Mouse (Mus musculus) heart, embryonic 14.5 days (tissue): ENCODE results near the gene Stxbp5. TPM values are rescaled to one million over a fixed set of nuclear protein-coding genes. Genes with fewer than 3 reads are reported as not detected.

Source experiments
- ATAC-seq: fragments of 200-750 bp; cut with Nextera tagmentation; 2 replicates; pipeline ENCODE4 v1.8.0; 2017; ENCODE audit warnings: low read depth, moderate TSS enrichment; ENCODE audit not compliant: insufficient number of reproducible peaks, insufficient read depth, low FRiP score
- H3K27ac ChIP-seq, 2 experiments: fragments of 200-500 bp in 1 of 2; fragments of 300-500 bp in 1 of 2; sonication (generic) in 1 of 2; replicated peaks in 1 of 2; 2 replicates each; pipeline ENCODE4 v1.5.1; 2012 to 2014; ENCODE audit warnings: low read depth in 2 of 2, low read length in 2 of 2, control low read depth in 1 of 2, mild to moderate bottlenecking in 1 of 2, mixed read lengths in 1 of 2; ENCODE audit not compliant: control insufficient read depth in 1 of 2, insufficient read depth in 1 of 2
- H3K27me3 ChIP-seq: fragments of 300-500 bp; sonication (generic); 2 replicates; pipeline ENCODE4 v1.6.1; 2014; ENCODE audit warnings: mild to moderate bottlenecking, low read length, control low read depth; ENCODE audit not compliant: control insufficient read depth, insufficient read depth
- H3K36me3 ChIP-seq: fragments of 300-500 bp; sonication (generic); 2 replicates; pipeline ENCODE4 v1.6.1; 2014; ENCODE audit warnings: mild to moderate bottlenecking, control low read depth, low read length, mixed read lengths; ENCODE audit not compliant: control insufficient read depth, insufficient read depth
- H3K4me1 ChIP-seq, 2 experiments: fragments of 200-500 bp in 1 of 2; fragments of 300-500 bp in 1 of 2; sonication (generic) in 1 of 2; 2 replicates each; pipeline ENCODE4 v1.6.1; 2012 to 2014; ENCODE audit warnings: low read length in 2 of 2, control low read depth in 1 of 2, mixed read lengths in 1 of 2; ENCODE audit not compliant: control insufficient read depth in 2 of 2, insufficient read depth in 2 of 2
- H3K4me2 ChIP-seq: fragments of 300-500 bp; sonication (generic); 2 replicates; pipeline ENCODE4 v1.6.1; 2014; ENCODE audit warnings: mild to moderate bottlenecking, low read length
- H3K4me3 ChIP-seq, 2 experiments: fragments of 200-500 bp in 1 of 2; fragments of 300-500 bp in 1 of 2; sonication (generic) in 1 of 2; 2 replicates each; pipeline ENCODE4 v1.5.1; 2012 to 2014; ENCODE audit warnings: low read length in 2 of 2, mild to moderate bottlenecking in 2 of 2, control low read depth in 1 of 2, low read depth in 1 of 2, moderate library complexity in 1 of 2; ENCODE audit not compliant: control insufficient read depth in 1 of 2, insufficient read depth in 1 of 2
- H3K9ac ChIP-seq: fragments of 300-500 bp; sonication (generic); 2 replicates; pipeline ENCODE4 v1.6.1; 2014; ENCODE audit warnings: mild to moderate bottlenecking, low read length
- H3K9me3 ChIP-seq: fragments of 300-500 bp; sonication (generic); 2 replicates; pipeline ENCODE4 v1.6.1; 2016; ENCODE audit warnings: low read length, control low read depth; ENCODE audit not compliant: control insufficient read depth
- WGBS: fragments of 180-500 bp; shearing (Covaris S2); extraction: QIAGEN DNeasy Blood & Tissue Kit; methylation state at CpG from one replicate; pipeline ENCODE4 v1.1.7; 2014; 5-methylcytosine and 5-hydroxymethylcytosine counted together
- polyA plus RNA-seq: library from polyadenylated mRNA; unstranded; fragments of >200 nt; fragmentation: Nextera tagmentation; extraction: Ambion mirVana; gene quantifications from 2 replicates; pipeline ENCODE4 v1.2.1, GENCODE M21; 2014

Stxbp5 gene
- 4.7 and 4.9 TPM in 2 replicates for polyA plus RNA-seq

- peak within 1 kb of the TSS; percentile 99 for H3K4me2 ChIP-seq
- H3K27ac ChIP-seq: peak within 1 kb of the TSS; percentile 82 to 90
- WGBS: 0% methylated on average over 52 of the region's 52 CpGs
- H3K9me3 ChIP-seq: no peaks in the 10 kb centered on the region
- peak; percentile 80 for ATAC-seq
- peaks cover 0 to 9% of the 10 kb centered on the region in 2 experiments; a peak in 1 of 4 replicates for H3K4me1 ChIP-seq
- H3K36me3 ChIP-seq: no peaks in the 10 kb centered on the region
- peak within 1 kb of the TSS; percentile 84 to 86 for H3K4me3 ChIP-seq
- no peaks in the 10 kb centered on the region for H3K27me3 ChIP-seq
- H3K9ac ChIP-seq: peak within 1 kb of the TSS; percentile 91
These were observed at the start of gene Stxbp5 for GRCm38 (mm10) chr10:9901071-9901696. TSS of gene Stxbp5 (minus strand) at chr10:9901079.

DNA sequence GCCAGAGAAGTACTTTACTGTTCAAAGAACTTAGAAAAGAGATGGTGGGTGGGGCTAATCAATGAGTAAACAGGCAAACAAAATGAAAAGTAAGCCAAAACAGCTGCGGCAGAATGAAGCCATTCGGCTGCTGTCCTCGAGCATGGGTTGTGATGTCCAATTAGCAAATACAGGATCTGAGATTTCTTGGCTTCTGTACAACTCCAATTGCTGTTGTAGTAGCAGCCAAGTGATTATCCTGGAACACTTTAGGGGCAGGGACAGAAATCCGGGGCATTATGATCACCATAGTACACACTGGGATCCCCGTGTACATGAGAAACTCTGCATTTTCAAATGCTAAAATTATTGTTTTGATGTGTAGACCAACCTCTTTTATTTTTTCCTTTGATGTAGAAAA lies 11.5 kb upstream of the Stxbp5 start:
- H3K9me3 ChIP-seq: no peaks in the 10 kb centered on the region
- no peak overlapping the region for H3K4me3 ChIP-seq
- ATAC-seq: no peak
- 81% methylated on average over 5 of the region's 5 CpGs for WGBS
- no peaks in the 10 kb centered on the region for H3K27me3 ChIP-seq
- H3K9ac ChIP-seq: no peak overlapping the region
- H3K4me2 ChIP-seq: no peak overlapping the region
- H3K4me1 ChIP-seq: no peaks in the 10 kb centered on the region
- no peaks in the 10 kb centered on the region for H3K36me3 ChIP-seq
- no peak overlapping the region for H3K27ac ChIP-seq

GRCm38 (mm10) chr10:9907919-9908502 lies 7.1 kb upstream of the Stxbp5 start:
- WGBS: 63% methylated on average over 8 of the region's 8 CpGs

GRCm38 (mm10) chr10:9907519-9907918 lies 6.6 kb upstream of the Stxbp5 start:
- no peak for ATAC-seq
- H3K4me2 ChIP-seq: no peak overlapping the region
- H3K4me1 ChIP-seq: no peaks in the 10 kb centered on the region
- 83% methylated on average over 2 of the region's 2 CpGs for WGBS
- H3K9me3 ChIP-seq: no peaks in the 10 kb centered on the region
- no peak overlapping the region for H3K4me3 ChIP-seq
- H3K27me3 ChIP-seq: no peaks in the 10 kb centered on the region
- H3K27ac ChIP-seq: peak overlapping the region in 1 of 2 experiments; percentile 37; a peak in 1 of 4 replicates
- no peaks in the 10 kb centered on the region for H3K36me3 ChIP-seq
- H3K9ac ChIP-seq: no peak overlapping the region

More at GRCm38 (mm10) chr10:9907919-9908502, 7.1 kb upstream of the Stxbp5 start:
- Histone ChIP-seq H3K4me2 (no peak overlapping the region), H3K27me3 (no peaks in the 10 kb centered on the region), H3K9me3 (no peaks in the 10 kb centered on the region), H3K4me1 (no peaks in the 10 kb centered on the region), H3K9ac (no peak overlapping the region), H3K4me3 (no peak overlapping the region), H3K36me3 (no peaks in the 10 kb centered on the region), H3K27ac (peak overlapping the region in 1 of 2 experiments; percentile 37; a peak in 1 of 4 replicates)
- 0 out of 2 replicates have a peak, but pooled peaks have one; percentile 59 for ATAC-seq

- WGBS: 67% methylated on average over 3 of the region's 3 CpGs
- Histone ChIP-seq H3K9me3 (no peaks in the 10 kb centered on the region), H3K4me3 (no peak overlapping the region), H3K9ac (no peak overlapping the region), H3K4me1 (no peaks in the 10 kb centered on the region), H3K27ac (no peak overlapping the region), H3K4me2 (no peak overlapping the region), H3K27me3 (no peaks in the 10 kb centered on the region), H3K36me3 (no peaks in the 10 kb centered on the region)
- ATAC-seq: no peak
These were observed 5.3 kb upstream of the Stxbp5 start for GRCm38 (mm10) chr10:9906185-9906584.

- Histone ChIP-seq H3K9me3 (no peaks in the 10 kb centered on the region), H3K27ac (peak overlapping the region; percentile 64 to 90), H3K4me3 (peak overlapping the region; percentile 84 to 86), H3K9ac (peak overlapping the region; percentile 91), H3K4me1 (peaks cover 0 to 9% of the 10 kb centered on the region in 2 experiments; a peak in 1 of 4 replicates), H3K4me2 (peak overlapping the region; percentile 99), H3K36me3 (no peaks in the 10 kb centered on the region), H3K27me3 (no peaks in the 10 kb centered on the region)
- ATAC-seq: peak; percentile 77
- whole genome bisulfite sequencing: under 1% methylated on average over 16 of the region's 16 CpGs
These were observed 889 bp upstream of the Stxbp5 start for GRCm38 (mm10) chr10:9901697-9902239.

DNA sequence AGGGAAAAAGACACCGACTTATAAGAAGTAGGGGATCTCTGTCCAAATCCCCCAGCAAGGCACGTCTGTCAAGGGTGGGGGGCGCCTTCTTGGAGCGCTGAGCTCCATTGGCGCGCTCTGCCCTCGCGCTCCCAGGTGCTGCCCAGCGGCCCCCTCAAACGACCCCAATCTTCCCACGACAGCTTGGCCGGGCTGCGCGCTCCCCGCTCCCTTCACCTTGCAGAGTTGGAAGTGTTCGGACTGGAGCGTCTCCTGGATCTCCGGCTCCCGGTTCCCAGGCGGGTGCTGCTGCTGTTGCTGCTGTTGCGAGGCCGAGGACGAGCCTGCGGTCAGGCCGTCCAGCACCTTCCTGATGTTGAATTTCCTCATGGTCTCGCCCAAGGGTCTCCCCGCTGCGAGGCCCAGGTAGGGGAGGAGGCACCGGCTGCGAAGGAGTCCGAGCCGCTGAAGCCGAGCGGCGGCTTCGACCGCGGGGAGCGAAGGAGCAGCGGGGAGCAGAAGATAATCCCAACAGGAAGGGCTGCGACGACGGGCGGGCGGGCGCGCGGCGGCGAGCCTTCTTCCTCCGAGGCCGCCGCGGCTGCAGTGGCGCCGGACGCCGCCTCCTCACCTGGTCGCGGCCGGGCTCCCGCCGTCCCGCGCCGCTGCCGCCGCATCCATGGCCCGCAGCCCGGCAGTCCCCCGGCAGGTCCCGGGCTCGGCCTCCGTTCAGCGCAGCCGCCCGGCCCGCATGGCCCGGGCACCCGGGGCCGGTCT lies 386 bp downstream of the Stxbp5 start:
- ATAC-seq: peak; percentile 36; the same call in 1 of the 2 replicates
- H3K4me2 ChIP-seq: peak overlapping the region; percentile 99
- no peaks in the 10 kb centered on the region for H3K27me3 ChIP-seq
- WGBS: 0% methylated on average over 70 of the region's 81 CpGs
- H3K9me3 ChIP-seq: no peaks in the 10 kb centered on the region
- H3K27ac ChIP-seq: peak overlapping the region; percentile 82 to 90
- H3K4me3 ChIP-seq: peak overlapping the region; percentile 84 to 86
- peak overlapping the region; percentile 91 for H3K9ac ChIP-seq
- peaks cover 0 to 9% of the 10 kb centered on the region in 2 experiments; a peak in 1 of 4 replicates for H3K4me1 ChIP-seq
- H3K36me3 ChIP-seq: no peaks in the 10 kb centered on the region
